In the genomic region with DNA sequence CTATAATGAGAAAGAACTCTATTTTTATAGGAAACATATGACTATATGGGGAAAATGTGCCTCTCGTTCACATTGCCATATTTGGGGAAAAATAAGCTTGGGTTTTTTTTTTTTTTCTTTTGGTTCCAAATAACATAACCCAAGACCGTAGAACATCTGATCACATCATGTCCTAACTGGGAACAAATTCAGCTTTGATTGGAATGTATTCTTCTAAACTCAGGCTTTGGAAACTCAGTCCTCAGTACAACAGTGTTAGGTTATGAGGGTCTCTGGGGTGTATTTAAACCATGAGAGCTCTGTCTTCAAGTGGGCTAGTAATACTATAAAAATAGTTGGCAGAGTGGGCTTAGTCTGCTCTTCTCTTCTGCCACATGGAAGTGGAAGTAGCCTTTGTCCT, we compare ENCODE assay signal across 24 mouse cellular contexts.
"Had no signal": no experiment of that assay in that cellular context is flagged by ENCODE, and none has a peak within 500 bp of the region (broad histone marks: within the 10 kb centered on the region; RNA-seq: fewer than 3 reads in every experiment).

No protein-coding gene starts in this region.

- H3K4me2 ChIP-seq: heart, embryonic 11.5 days; heart, embryonic 13.5 days; heart, embryonic 15.5 days; hindbrain, embryonic 13.5 days; hindbrain, embryonic 15.5 days; kidney, embryonic 15.5 days; limb, embryonic 13.5 days; liver, embryonic 12.5 days had no signal

- DNase-seq: gastrocnemius, postnatal 14 days; gastrocnemius, postnatal 36 days; heart, adult 2 months; heart, postnatal 14 days; heart, postnatal 36 days; kidney, adult 11 months; kidney, adult 2 months; kidney, adult 9 months; kidney, postnatal 14 days; kidney, postnatal 36 days; layer of hippocampus, adult 9-11 months; layer of hippocampus, postnatal 36 days had no signal

- ATAC-seq: hindbrain, postnatal 0 days; intestine, embryonic 16.5 days; liver, embryonic 12.5 days had no signal

- H3K27ac ChIP-seq: heart, adult 2 months; heart, embryonic 13.5 days; heart, embryonic 15.5 days; hindbrain, embryonic 13.5 days; hindbrain, embryonic 15.5 days; hindbrain, postnatal 0 days; kidney, embryonic 15.5 days; kidney, postnatal 0 days; limb, embryonic 13.5 days; liver, embryonic 12.5 days; liver, embryonic 14.5 days had no signal

- H3K9ac ChIP-seq: heart, embryonic 13.5 days; heart, embryonic 15.5 days; hindbrain, embryonic 13.5 days; hindbrain, embryonic 15.5 days; kidney, embryonic 15.5 days; limb, embryonic 13.5 days; liver, embryonic 12.5 days; liver, embryonic 14.5 days had no signal

- H3K9me3 ChIP-seq: heart, embryonic 13.5 days; heart, embryonic 15.5 days; hindbrain, embryonic 13.5 days; hindbrain, embryonic 15.5 days; kidney, embryonic 15.5 days; limb, embryonic 13.5 days; liver, embryonic 12.5 days had no signal

- H3K4me3 ChIP-seq: heart, adult 2 months; heart, embryonic 13.5 days; heart, embryonic 15.5 days; hindbrain, embryonic 13.5 days; hindbrain, embryonic 15.5 days; kidney, embryonic 15.5 days; limb, embryonic 13.5 days; liver, embryonic 12.5 days had no signal

- H3K27me3 ChIP-seq: heart, embryonic 13.5 days; heart, embryonic 15.5 days; hindbrain, embryonic 13.5 days; hindbrain, embryonic 15.5 days; kidney, embryonic 15.5 days; limb, embryonic 13.5 days; liver, embryonic 12.5 days had no signal

- H3K36me3 ChIP-seq: heart, embryonic 13.5 days; heart, embryonic 15.5 days; hindbrain, embryonic 13.5 days; hindbrain, embryonic 15.5 days; kidney, embryonic 15.5 days; limb, embryonic 13.5 days; liver, embryonic 12.5 days had no signal

- H3K4me1 ChIP-seq: hindbrain, embryonic 13.5 days; hindbrain, embryonic 15.5 days; kidney, embryonic 15.5 days; liver, embryonic 12.5 days had no signal
